Mouse (Mus musculus): ENCODE data around the gene Cnnm3. TPM values are rescaled to one million over a fixed set of nuclear protein-coding genes. Genes with fewer than 3 reads are reported as not detected.
"Not testable (repeated sequence)": the region's sequence is repeated elsewhere in the genome, so short reads cannot be mapped to it uniquely, and the experiment has no call there.

The Cnnm3 gene
- polyA plus RNA-seq, 1 experiment from 2014 or later: 19.2 TPM

- DNase-seq (ENCODE audit: low read depth, low spot score) (no peak), ATAC-seq (peak; percentile 29)
- CTCF ChIA-PET: interaction anchor here (0.9 to 1.1 kb wide), 2 partner anchors 10 to 12 kb away, joined by 3 read pairs; partner anchors contain the start of gene Ankrd39
- in situ Hi-C loops (cut with MboI; ENCODE audit: low pct_unique_long_range_greater_than_20kb): no loop called here
- POLR2A ChIA-PET: no interaction called here
- no peak for TF ChIP-seq CTCF (IDR thresholded peaks at IDR 0.05)
- H3K27me3 ChIP-seq: no peaks in the 10 kb centered on the region
Measured at GRCm38 (mm10) chr1:36535477-36536396, 24.1 kb downstream of the Cnnm3 start.

- POLR2A ChIA-PET: no interaction called here
- no peak for TF ChIP-seq CTCF (IDR thresholded peaks at IDR 0.05)
- in situ Hi-C loops (cut with MboI; ENCODE audit: low pct_unique_long_range_greater_than_20kb): no loop called here
- no peaks in the 10 kb centered on the region for H3K27me3 ChIP-seq
- CTCF ChIA-PET: no interaction called here
- no peak for DNase-seq (ENCODE audit: low read depth, low spot score)
- ATAC-seq: no peak
Measured at GRCm38 (mm10) chr1:36536397-36536728, 24.7 kb downstream of the Cnnm3 start.

GRCm38 (mm10) chr1:36536783-36537182 lies 25.1 kb downstream of the Cnnm3 start, which contains the start of gene Ankrd23:
Gene Ankrd23, minus strand, starts transcription at chr1:36536883.
- H3K27me3 ChIP-seq; DNase-seq (ENCODE audit: low read depth, low spot score); CTCF ChIA-PET; ATAC-seq; in situ Hi-C loops (cut with MboI; ENCODE audit: low pct_unique_long_range_greater_than_20kb); POLR2A ChIA-PET: not testable (repeated sequence)

- no peaks in the 10 kb centered on the region for H3K27me3 ChIP-seq
- no peak for ATAC-seq
- in situ Hi-C loops (cut with MboI; ENCODE audit: low pct_unique_long_range_greater_than_20kb): no loop called here
- POLR2A ChIA-PET: no interaction called here
- CTCF ChIA-PET: interaction anchor here (1.2 kb wide), 1 partner anchor 8 kb away, joined by 4 read pairs; the partner anchor contains the start of gene Ankrd39
- no peak for TF ChIP-seq CTCF (IDR thresholded peaks at IDR 0.05)
- DNase-seq (ENCODE audit: low read depth, low spot score): no peak
Measured at GRCm38 (mm10) chr1:36538727-36539126, 27.1 kb downstream of the Cnnm3 start.

- in situ Hi-C loops (cut with MboI; ENCODE audit: low pct_unique_long_range_greater_than_20kb): no loop called here
- no peak for ATAC-seq
- TF ChIP-seq CTCF (IDR thresholded peaks at IDR 0.05): no peak
- no peaks in the 10 kb centered on the region for H3K27me3 ChIP-seq
- ChIA-PET CTCF (interaction anchor here (1.2 kb wide), 1 partner anchor 8 kb away, joined by 4 read pairs; the partner anchor contains the start of gene Ankrd39), POLR2A (no interaction called here)
- no peak for DNase-seq (ENCODE audit: low read depth, low spot score)
Measured at GRCm38 (mm10) chr1:36539186-36539585, 27.5 kb downstream of the Cnnm3 start, which contains the start of gene Gm42417. Gene Gm42417, minus strand, starts transcription at chr1:36539429.

- ATAC-seq: no peak
- ChIA-PET CTCF (no interaction called here), POLR2A (no interaction called here)
- no peak for DNase-seq (ENCODE audit: low read depth, low spot score)
- in situ Hi-C loops (cut with MboI; ENCODE audit: low pct_unique_long_range_greater_than_20kb): no loop called here
- TF ChIP-seq CTCF (IDR thresholded peaks at IDR 0.05): no peak
- H3K27me3 ChIP-seq: no peaks in the 10 kb centered on the region
Measured at GRCm38 (mm10) chr1:36540132-36540531, 28.5 kb downstream of the Cnnm3 start.

GRCm38 (mm10) chr1:36540807-36541206 lies 29.1 kb downstream of the Cnnm3 start:
- no peak for DNase-seq (ENCODE audit: low read depth, low spot score)
- in situ Hi-C loops (cut with MboI; ENCODE audit: low pct_unique_long_range_greater_than_20kb): no loop called here
- TF ChIP-seq CTCF (IDR thresholded peaks at IDR 0.05): no peak
- no peak for ATAC-seq
- H3K27me3 ChIP-seq: no peaks in the 10 kb centered on the region
- POLR2A ChIA-PET: no interaction called here
- CTCF ChIA-PET: no interaction called here

- DNase-seq (ENCODE audit: low read depth, low spot score) (no peak), ATAC-seq (no peak)
- no peak for TF ChIP-seq CTCF (IDR thresholded peaks at IDR 0.05)
- ChIA-PET CTCF (interaction anchor here (1.5 kb wide), 1 partner anchor 142 kb away, joined by 3 read pairs; no protein-coding TSS in a partner anchor), POLR2A (no interaction called here)
- in situ Hi-C loops (cut with MboI; ENCODE audit: low pct_unique_long_range_greater_than_20kb): no loop called here
- no peaks in the 10 kb centered on the region for H3K27me3 ChIP-seq
Measured at GRCm38 (mm10) chr1:36541844-36542243, 30.2 kb downstream of the Cnnm3 start.

GRCm38 (mm10) chr1:36542925-36543324 lies 31.3 kb downstream of the Cnnm3 start:
- CTCF ChIA-PET: interaction anchor here (0.9 to 1.5 kb wide), 2 partner anchors 13 to 141 kb away, joined by 3 to 4 read pairs; no protein-coding TSS in a partner anchor

GRCm38 (mm10) chr1:36545382-36545781 lies 33.7 kb downstream of the Cnnm3 start:
- POLR2A ChIA-PET: no interaction called here
- TF ChIP-seq CTCF (IDR thresholded peaks at IDR 0.05): no peak
- no peak for ATAC-seq
- CTCF ChIA-PET: interaction anchor here (1.1 to 2.8 kb wide), 2 partner anchors 12 to 142 kb away, joined by 3 to 15 read pairs; no protein-coding TSS in a partner anchor
- no peaks in the 10 kb centered on the region for H3K27me3 ChIP-seq
- in situ Hi-C loops (cut with MboI; ENCODE audit: low pct_unique_long_range_greater_than_20kb): no loop called here
- DNase-seq (ENCODE audit: low read depth, low spot score): no peak

More at GRCm38 (mm10) chr1:36542925-36543324, 31.3 kb downstream of the Cnnm3 start:
- DNase-seq (ENCODE audit: low read depth, low spot score): no peak
- H3K27me3 ChIP-seq: no peaks in the 10 kb centered on the region
- ATAC-seq: no peak
- TF ChIP-seq CTCF (IDR thresholded peaks at IDR 0.05): no peak
- in situ Hi-C loops (cut with MboI; ENCODE audit: low pct_unique_long_range_greater_than_20kb): no loop called here
- POLR2A ChIA-PET: no interaction called here

All from Patski (cell line).